In the genomic region with DNA sequence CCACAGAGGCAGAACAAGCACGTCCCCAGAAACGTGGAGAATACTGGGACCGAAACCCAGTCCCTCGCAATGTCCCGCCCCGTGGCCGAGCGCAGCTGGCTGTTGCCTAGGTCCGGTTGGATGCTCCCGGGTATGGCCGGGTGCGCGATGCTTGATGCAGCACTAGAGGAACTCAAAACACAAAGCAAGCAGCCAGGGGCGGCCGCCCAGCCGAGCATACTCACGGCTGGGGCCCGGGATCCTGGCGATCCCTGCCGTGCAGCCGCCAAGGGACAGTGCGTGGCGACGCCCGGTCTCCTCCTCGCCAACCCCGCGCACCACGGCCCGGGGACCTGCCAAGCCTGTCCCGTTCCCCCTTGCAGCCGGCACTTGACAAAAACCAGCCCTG, we compare ENCODE assay signal across 8 mouse cellular contexts. TPM values are rescaled to one million over a fixed set of nuclear protein-coding genes. Genes with fewer than 3 reads are reported as not detected.
A peak's percentile ranks its signal among the peaks of the same experiment; 100 is the strongest.
DNase-seq lines count a peak whose midpoint lies in the region; ATAC-seq lines count a peak whose summit lies in the region.

No protein-coding gene starts in this region.

- peak overlapping the region; percentile 100 for H3K27ac ChIP-seq in kidney, embryonic 16.5 days (ENCODE audit: low read length)

- H3K4me1 ChIP-seq in kidney, embryonic 16.5 days (ENCODE audit: insufficient read depth, low read length) = peaks cover 17% of the 10 kb centered on the region

- DNase-seq in urinary bladder, adult 18-20 months (ENCODE audit: low spot score in 2 of 2) = peak; percentile 24 to 68
- DNase-seq in urinary bladder, postnatal 10 days (ENCODE audit: low spot score) = no peak
- peak; percentile 80 for DNase-seq in embryo, embryonic 10.5 days (ENCODE audit: low spot score)
- peak; percentile 20 for DNase-seq in gonadal fat pad, adult 2 months (ENCODE audit: low read depth)
- peak; percentile 40 for DNase-seq in lung, postnatal 14 days
- DNase-seq in ovary, postnatal 36 days (ENCODE audit: low spot score) = peak; percentile 60
- no peak for DNase-seq in adipocyte (ENCODE audit: low spot score)

- H3K4me2 ChIP-seq in kidney, embryonic 16.5 days (replicated peaks; ENCODE audit: low read depth, low read length) = peak overlapping the region; percentile 91

- peak overlapping the region; percentile 98 for H3K9ac ChIP-seq in kidney, embryonic 16.5 days (replicated peaks; ENCODE audit: low read length)

- ATAC-seq in kidney, embryonic 16.5 days (ENCODE audit: low FRiP score, low TSS enrichment) = peak; percentile 57

- peaks cover 15% of the 10 kb centered on the region for H3K36me3 ChIP-seq in kidney, embryonic 16.5 days (ENCODE audit: insufficient read depth, low read length)

- no peaks in the 10 kb centered on the region for H3K9me3 ChIP-seq in kidney, embryonic 16.5 days (ENCODE audit: low read length)

- no peaks in the 10 kb centered on the region for H3K27me3 ChIP-seq in kidney, embryonic 16.5 days (ENCODE audit: insufficient read depth, low read length)

- WGBS in kidney, embryonic 16.5 days = under 1% methylated on average over 32 of the region's 32 CpGs

- peak overlapping the region; percentile 92 for H3K4me3 ChIP-seq in kidney, embryonic 16.5 days (ENCODE audit: low read length)

RNA-seq across cellular contexts. Expression of a gene that starts 0.3 kb away (rescaled TPM):
- 135 and 163 TPM in 2 replicates for polyA plus RNA-seq in gonadal fat pad, adult 2 months (2012; rRNA removed)
- 416 and 441 TPM in 2 replicates for polyA plus RNA-seq in kidney, embryonic 16.5 days (2015; fragmentation: Nextera tagmentation; extraction: Ambion mirVana)

RNA-seq across cellular contexts. Expression of a gene that starts 37.6 kb away (rescaled TPM):
- 5.4 and 7.9 TPM in 2 replicates for polyA plus RNA-seq in gonadal fat pad, adult 2 months (2012; rRNA removed)
- polyA plus RNA-seq in kidney, embryonic 16.5 days (2015; fragmentation: Nextera tagmentation; extraction: Ambion mirVana) = 75.0 and 78.4 TPM in 2 replicates

RNA-seq across cellular contexts. Expression of a gene that starts 54.5 kb away (rescaled TPM):
- polyA plus RNA-seq in gonadal fat pad, adult 2 months (2012; rRNA removed) = 66.7 and 122 TPM in 2 replicates
- 13.8 and 28.9 TPM in 2 replicates for polyA plus RNA-seq in kidney, embryonic 16.5 days (2015; fragmentation: Nextera tagmentation; extraction: Ambion mirVana)

Comparison
In these comparisons a context has a peak if more than half of its experiments do, and no peak if none do; other contexts are left out.
1. DNase-seq: peak in urinary bladder, adult 18-20 months (2 of 2), embryo, embryonic 10.5 days (single experiment), gonadal fat pad, adult 2 months (single experiment), lung, postnatal 14 days (single experiment) and ovary, postnatal 36 days (single experiment); none in urinary bladder, postnatal 10 days (single experiment) and adipocyte (single experiment).